ENCODE assay signal across 30 mouse cellular contexts in the genomic region with DNA sequence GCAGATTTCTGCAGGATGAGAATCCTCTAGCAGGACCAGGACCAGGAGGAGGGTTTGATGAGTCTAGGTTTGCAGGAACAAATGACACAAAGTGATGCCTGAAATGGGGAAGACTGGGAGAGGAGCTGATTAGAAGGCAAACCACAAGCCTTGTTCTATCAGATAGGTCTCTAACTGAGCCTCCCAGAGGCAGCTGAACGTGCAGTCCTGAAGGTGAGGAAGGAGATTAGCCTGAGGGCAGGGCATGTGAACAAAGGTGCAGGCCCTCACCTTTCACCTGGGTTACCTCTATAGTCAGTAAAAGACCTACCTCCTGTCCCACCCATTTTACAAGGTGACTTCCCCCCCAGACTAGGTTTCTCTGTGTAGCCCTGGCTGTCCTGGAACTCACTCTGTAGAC. TPM values are rescaled to one million over a fixed set of nuclear protein-coding genes. Genes with fewer than 3 reads are reported as not detected.
"Had no signal": no experiment of that assay in that cellular context is flagged by ENCODE, and none has a peak within 500 bp of the region (broad histone marks: within the 10 kb centered on the region; RNA-seq: fewer than 3 reads in every experiment).

No protein-coding gene starts in this region.

- H3K36me3 ChIP-seq: heart, embryonic 10.5 days; heart, embryonic 12.5 days; hindbrain, embryonic 10.5 days; hindbrain, embryonic 12.5 days; kidney, embryonic 15.5 days; limb, embryonic 13.5 days; limb, embryonic 15.5 days; liver, embryonic 12.5 days had no signal

- H3K9ac ChIP-seq: heart, embryonic 12.5 days; hindbrain, embryonic 12.5 days; hindbrain, embryonic 14.5 days; kidney, embryonic 15.5 days; limb, embryonic 13.5 days; limb, embryonic 15.5 days; liver, embryonic 12.5 days had no signal

- H3K9me3 ChIP-seq: heart, embryonic 10.5 days; hindbrain, embryonic 10.5 days; hindbrain, embryonic 12.5 days; kidney, embryonic 15.5 days; limb, embryonic 13.5 days; limb, embryonic 15.5 days; liver, embryonic 12.5 days had no signal

- H3K4me3 ChIP-seq: gastrocnemius, adult 2 months; heart, embryonic 10.5 days; heart, embryonic 12.5 days; hindbrain, embryonic 10.5 days; hindbrain, embryonic 12.5 days; kidney, embryonic 15.5 days; limb, embryonic 13.5 days; limb, embryonic 15.5 days; liver, embryonic 12.5 days had no signal

- H3K4me1 ChIP-seq: heart, embryonic 10.5 days; heart, embryonic 12.5 days; hindbrain, embryonic 10.5 days; hindbrain, embryonic 12.5 days; kidney, embryonic 15.5 days; limb, embryonic 13.5 days; limb, embryonic 15.5 days; liver, embryonic 12.5 days had no signal

- DNase-seq: gastrocnemius, adult 2 months; gastrocnemius, postnatal 10 days; gastrocnemius, postnatal 25 days; heart, adult 18-20 months; heart, postnatal 10 days; heart, postnatal 4 days; kidney, adult 11 months; kidney, adult 9 months; kidney, postnatal 14 days; kidney, postnatal 36 days; layer of hippocampus, adult 9-11 months; layer of hippocampus, postnatal 36 days; left cerebral cortex, postnatal 4 days had no signal

- H3K27me3 ChIP-seq: heart, embryonic 12.5 days; hindbrain, embryonic 12.5 days; kidney, embryonic 15.5 days; limb, embryonic 13.5 days; limb, embryonic 15.5 days; liver, embryonic 12.5 days had no signal

- H3K27ac ChIP-seq: gastrocnemius, adult 2 months; heart, embryonic 10.5 days; hindbrain, embryonic 10.5 days; hindbrain, embryonic 12.5 days; hindbrain, embryonic 14.5 days; kidney, embryonic 15.5 days; kidney, postnatal 0 days; limb, embryonic 13.5 days; limb, embryonic 15.5 days; liver, embryonic 12.5 days had no signal

- H3K4me2 ChIP-seq: heart, embryonic 12.5 days; hindbrain, embryonic 12.5 days; hindbrain, embryonic 14.5 days; kidney, embryonic 15.5 days; limb, embryonic 13.5 days; limb, embryonic 15.5 days; liver, embryonic 12.5 days had no signal

- ATAC-seq: hindbrain, embryonic 16.5 days; inflammation-experienced regulatory T-cells, adult 6 months; liver, embryonic 12.5 days had no signal

RNA-seq across cellular contexts. Expression of gene Syce3, which starts 10.6 kb away (rescaled TPM):
- polyA plus RNA-seq: heart, embryonic 10.5 days; heart, embryonic 12.5 days; heart, embryonic 14.5 days; heart, embryonic 16.5 days; hindbrain, embryonic 10.5 days; hindbrain, embryonic 12.5 days; hindbrain, embryonic 14.5 days; hindbrain, embryonic 16.5 days; inflammation-experienced regulatory T-cells, adult 6 months; kidney, adult 2 months; kidney, embryonic 15.5 days; kidney, postnatal 0 days; limb, embryonic 11.5 days; limb, embryonic 13.5 days; limb, embryonic 15.5 days; liver, adult 2 months; liver, embryonic 12.5 days had no signal

RNA-seq across cellular contexts. Expression of gene Klhdc7b, which starts 15.0 kb away (rescaled TPM):
- polyA plus RNA-seq: heart, embryonic 10.5 days; heart, embryonic 12.5 days; heart, embryonic 14.5 days; heart, embryonic 16.5 days; hindbrain, embryonic 10.5 days; hindbrain, embryonic 12.5 days; kidney, adult 2 months; kidney, embryonic 15.5 days; kidney, postnatal 0 days; limb, embryonic 11.5 days; limb, embryonic 15.5 days; liver, embryonic 12.5 days had no signal

RNA-seq across cellular contexts. Expression of gene Odf3b, which starts 20.6 kb away (rescaled TPM):
- polyA plus RNA-seq: limb, embryonic 11.5 days had no signal
